Mouse (Mus musculus): ENCODE data around the gene Ssbp2. TPM values are rescaled to one million over a fixed set of nuclear protein-coding genes. Genes with fewer than 3 reads are reported as not detected.

The Ssbp2 gene
- polyA plus RNA-seq, 1 experiment from 2014 or later, result 225 TPM

GRCm38 (mm10) chr13:91564047-91564446, 104.0 kb downstream of the Ssbp2 start:
- Histone ChIP-seq H3K4me2 (replicated peaks) (no peak overlapping the region), H3K27me3 (no peaks in the 10 kb centered on the region), H3K9ac (no peak overlapping the region), H3K4me3 (no peak overlapping the region), H3K9me3 (no peaks in the 10 kb centered on the region), H3K4me1 (no peaks in the 10 kb centered on the region), H3K27ac (no peak overlapping the region), H3K36me3 (peaks cover 10% of the 10 kb centered on the region)
- ATAC-seq (ENCODE audit: low FRiP score, low read depth), result no peak
- 63% methylated on average over 6 of the region's 6 CpGs for WGBS

GRCm38 (mm10) chr13:91564755-91565154, 104.7 kb downstream of the Ssbp2 start:
- Histone ChIP-seq H3K4me1 (no peaks in the 10 kb centered on the region), H3K4me2 (replicated peaks) (no peak overlapping the region), H3K9me3 (no peaks in the 10 kb centered on the region), H3K4me3 (no peak overlapping the region), H3K27ac (no peak overlapping the region), H3K27me3 (no peaks in the 10 kb centered on the region), H3K9ac (no peak overlapping the region), H3K36me3 (peaks cover 10% of the 10 kb centered on the region)
- 87% methylated on average over 6 of the region's 6 CpGs for WGBS
- no peak for ATAC-seq (ENCODE audit: low FRiP score, low read depth)

- Histone ChIP-seq H3K4me2 (replicated peaks) (no peak overlapping the region), H3K4me1 (no peaks in the 10 kb centered on the region), H3K4me3 (no peak overlapping the region), H3K27ac (no peak overlapping the region), H3K36me3 (no peaks in the 10 kb centered on the region), H3K9ac (no peak overlapping the region), H3K9me3 (no peaks in the 10 kb centered on the region), H3K27me3 (no peaks in the 10 kb centered on the region)
- no peak for ATAC-seq (ENCODE audit: low FRiP score, low read depth)
Observed at GRCm38 (mm10) chr13:91581504-91581903, 121.4 kb downstream of the Ssbp2 start.

- no peaks in the 10 kb centered on the region for H3K27me3 ChIP-seq
- H3K4me2 ChIP-seq (replicated peaks), result no peak overlapping the region
- no peaks in the 10 kb centered on the region for H3K4me1 ChIP-seq
- H3K27ac ChIP-seq, result no peak overlapping the region
- no peak overlapping the region for H3K4me3 ChIP-seq
- no peak overlapping the region for H3K9ac ChIP-seq
- H3K9me3 ChIP-seq, result no peaks in the 10 kb centered on the region
- ATAC-seq (ENCODE audit: low FRiP score, low read depth), result no peak
- no peaks in the 10 kb centered on the region for H3K36me3 ChIP-seq
Observed at GRCm38 (mm10) chr13:91582212-91582611, 122.1 kb downstream of the Ssbp2 start.

GRCm38 (mm10) chr13:91586368-91586767, 126.3 kb downstream of the Ssbp2 start:
- no peaks in the 10 kb centered on the region for H3K4me1 ChIP-seq
- H3K36me3 ChIP-seq, result no peaks in the 10 kb centered on the region
- H3K27ac ChIP-seq, result no peak overlapping the region
- H3K9ac ChIP-seq, result no peak overlapping the region
- no peak overlapping the region for H3K4me3 ChIP-seq
- H3K4me2 ChIP-seq (replicated peaks), result no peak overlapping the region
- WGBS, result 72% methylated on average over 5 of the region's 5 CpGs
- H3K9me3 ChIP-seq, result no peaks in the 10 kb centered on the region
- no peaks in the 10 kb centered on the region for H3K27me3 ChIP-seq
- ATAC-seq (ENCODE audit: low FRiP score, low read depth), result no peak

GRCm38 (mm10) chr13:91588475-91588874, 128.4 kb downstream of the Ssbp2 start:
- ATAC-seq (ENCODE audit: low FRiP score, low read depth), result no peak

GRCm38 (mm10) chr13:91591863-91592262, 131.8 kb downstream of the Ssbp2 start:
- Histone ChIP-seq H3K4me3 (no peak overlapping the region), H3K9me3 (no peaks in the 10 kb centered on the region), H3K27me3 (no peaks in the 10 kb centered on the region), H3K9ac (no peak overlapping the region), H3K36me3 (0 out of 2 replicates have a peak, but pooled peaks cover 3% of the 10 kb centered on the region), H3K4me2 (replicated peaks) (no peak overlapping the region), H3K27ac (no peak overlapping the region), H3K4me1 (no peaks in the 10 kb centered on the region)
- 74% methylated on average over 4 of the region's 4 CpGs for WGBS
- ATAC-seq (ENCODE audit: low FRiP score, low read depth), result no peak

More at GRCm38 (mm10) chr13:91588475-91588874, 128.4 kb downstream of the Ssbp2 start:
- Histone ChIP-seq H3K36me3 (0 out of 2 replicates have a peak, but pooled peaks cover 3% of the 10 kb centered on the region), H3K4me3 (no peak overlapping the region), H3K9me3 (no peaks in the 10 kb centered on the region), H3K27me3 (no peaks in the 10 kb centered on the region), H3K4me1 (no peaks in the 10 kb centered on the region), H3K27ac (no peak overlapping the region), H3K9ac (no peak overlapping the region), H3K4me2 (replicated peaks) (no peak overlapping the region)
- WGBS, result 79% methylated on average over 2 of the region's 2 CpGs

GRCm38 (mm10) chr13:91595284-91595683, 135.2 kb downstream of the Ssbp2 start:
- Histone ChIP-seq H3K36me3 (0 out of 2 replicates have a peak, but pooled peaks cover 3% of the 10 kb centered on the region), H3K4me3 (no peak overlapping the region), H3K9ac (no peak overlapping the region), H3K4me1 (no peaks in the 10 kb centered on the region), H3K9me3 (no peaks in the 10 kb centered on the region), H3K27ac (no peak overlapping the region), H3K4me2 (replicated peaks) (no peak overlapping the region), H3K27me3 (no peaks in the 10 kb centered on the region)
- ATAC-seq (ENCODE audit: low FRiP score, low read depth), result no peak
- 94% methylated on average over 1 of the region's 1 CpGs for WGBS

GRCm38 (mm10) chr13:91599594-91599993, 139.5 kb downstream of the Ssbp2 start:
- no peak overlapping the region for H3K9ac ChIP-seq
- no peak overlapping the region for H3K27ac ChIP-seq
- no peak overlapping the region for H3K4me3 ChIP-seq
- no peak overlapping the region for H3K4me2 ChIP-seq (replicated peaks)
- H3K9me3 ChIP-seq, result peaks cover 5% of the 10 kb centered on the region; the same call in 1 of the 2 replicates
- H3K4me1 ChIP-seq, result no peaks in the 10 kb centered on the region
- H3K36me3 ChIP-seq, result peaks cover 8% of the 10 kb centered on the region; the same call in 1 of the 2 replicates
- no peak for ATAC-seq (ENCODE audit: low FRiP score, low read depth)
- 96% methylated on average over 3 of the region's 3 CpGs for WGBS
- no peaks in the 10 kb centered on the region for H3K27me3 ChIP-seq

GRCm38 (mm10) chr13:91605043-91605840, 145.2 kb downstream of the Ssbp2 start:
- H3K4me1 ChIP-seq, result no peaks in the 10 kb centered on the region
- H3K4me3 ChIP-seq, result no peak overlapping the region
- H3K27me3 ChIP-seq, result no peaks in the 10 kb centered on the region
- no peak overlapping the region for H3K4me2 ChIP-seq (replicated peaks)
- H3K9me3 ChIP-seq, result peaks cover 5% of the 10 kb centered on the region; the same call in 1 of the 2 replicates
- 75% methylated on average over 7 of the region's 7 CpGs for WGBS
- H3K9ac ChIP-seq, result no peak overlapping the region
- H3K27ac ChIP-seq, result no peak overlapping the region
- peaks cover 13% of the 10 kb centered on the region; the same call in 1 of the 2 replicates for H3K36me3 ChIP-seq
- ATAC-seq (ENCODE audit: low FRiP score, low read depth), result no peak

GRCm38 (mm10) chr13:91610601-91611000, 150.5 kb downstream of the Ssbp2 start:
- Histone ChIP-seq H3K9ac (no peak overlapping the region), H3K9me3 (no peaks in the 10 kb centered on the region), H3K4me2 (replicated peaks) (no peak overlapping the region), H3K36me3 (peaks cover 6% of the 10 kb centered on the region; the same call in 1 of the 2 replicates), H3K4me3 (no peak overlapping the region), H3K27me3 (no peaks in the 10 kb centered on the region), H3K4me1 (no peaks in the 10 kb centered on the region), H3K27ac (no peak overlapping the region)
- ATAC-seq (ENCODE audit: low FRiP score, low read depth), result no peak
- WGBS, result 82% methylated on average over 4 of the region's 4 CpGs

- Histone ChIP-seq H3K9ac (no peak overlapping the region), H3K4me1 (no peaks in the 10 kb centered on the region), H3K27me3 (no peaks in the 10 kb centered on the region), H3K27ac (no peak overlapping the region), H3K4me2 (replicated peaks) (no peak overlapping the region), H3K36me3 (peaks cover 6% of the 10 kb centered on the region; the same call in 1 of the 2 replicates), H3K4me3 (no peak overlapping the region), H3K9me3 (no peaks in the 10 kb centered on the region)
- ATAC-seq (ENCODE audit: low FRiP score, low read depth), result no peak
- 95% methylated on average over 3 of the region's 3 CpGs for WGBS
Observed at GRCm38 (mm10) chr13:91611909-91612308, 151.8 kb downstream of the Ssbp2 start.

GRCm38 (mm10) chr13:91612578-91612977, 152.5 kb downstream of the Ssbp2 start:
- Histone ChIP-seq H3K27me3 (no peaks in the 10 kb centered on the region), H3K9me3 (no peaks in the 10 kb centered on the region), H3K4me2 (replicated peaks) (no peak overlapping the region), H3K36me3 (no peaks in the 10 kb centered on the region), H3K9ac (no peak overlapping the region), H3K4me3 (no peak overlapping the region), H3K4me1 (no peaks in the 10 kb centered on the region), H3K27ac (no peak overlapping the region)
- 88% methylated on average over 4 of the region's 4 CpGs for WGBS
- no peak for ATAC-seq (ENCODE audit: low FRiP score, low read depth)
